Mouse (Mus musculus) cerebellum, adult 2 months (tissue): ENCODE data around the gene Tfrc.

Source experiments
- CTCF ChIP-seq: fragments of 200-500 bp; IDR thresholded peaks from 2 replicates; pipeline ENCODE4 v1.5.1; 2011; ENCODE audit warnings: low read depth, mild to moderate bottlenecking, control low read depth, low read length, moderate library complexity, borderline replicate concordance; ENCODE audit not compliant: insufficient read depth
- POLR2A ChIP-seq: fragments of 200-500 bp; IDR thresholded peaks from 2 replicates; pipeline ENCODE4 v1.6.1; 2011; ENCODE audit warnings: low read length, control low read depth, borderline replicate concordance; ENCODE audit not compliant: insufficient read depth

DNA sequence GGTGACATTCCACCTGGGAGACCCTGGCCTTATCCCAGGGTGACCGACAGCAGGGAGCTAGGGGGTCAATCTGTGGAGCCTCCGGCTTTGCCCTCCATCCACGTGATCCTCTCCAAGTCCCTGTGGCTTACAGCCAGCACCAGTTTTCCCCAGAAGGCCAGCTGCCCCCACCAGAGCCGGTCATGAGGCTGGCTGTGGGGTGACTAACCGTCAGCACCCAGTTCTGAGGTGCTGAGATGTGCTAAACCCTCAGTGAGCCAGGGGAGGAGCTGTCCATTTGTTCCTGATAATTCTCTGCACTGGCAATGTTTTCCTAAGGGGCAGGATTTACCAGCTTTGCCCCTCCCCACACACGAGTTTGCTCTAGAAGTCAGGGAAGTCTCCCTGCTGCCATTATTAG lies 40.3 kb upstream of the Tfrc start:
- TF ChIP-seq CTCF (no peak), POLR2A (no peak)
